Mouse (Mus musculus) erythroid progenitor cell, adult 5-6 weeks (primary cell): Measurements from ENCODE around the gene Lrrfip2. TPM values are rescaled to one million over a fixed set of nuclear protein-coding genes. Genes with fewer than 3 reads are reported as not detected.

ENCODE experiments used
- ATAC-seq: replicated peaks from 2 replicates; pipeline ENCODE4 v1.8.0; 2016; ENCODE audit warnings: moderate number of reproducible peaks, mild to moderate bottlenecking, moderate TSS enrichment, inconsistent platforms; ENCODE audit not compliant: poor library complexity, low FRiP score, severe bottlenecking
- total RNA-seq, 2 experiments: library from RNA; stranded (forward) in 1 of 2; stranded (reverse) in 1 of 2; fragments of 150-400 nt in 1 of 2; fragments of 186-747, 209-891 nt in 1 of 2; gene quantifications; 2 replicates each; pipeline versions ENCODE4 v1.2.3 to v1.2.4; 2015 to 2017; ENCODE audit warnings: low replicate concordance in 2 of 2

The Lrrfip2 gene
- 8.4 and 37.8 TPM in 2 replicates for total RNA-seq (2015; ENCODE audit: low replicate concordance)
- 57.0 and 75.1 TPM in 2 replicates for total RNA-seq (2017; ENCODE audit: low replicate concordance)

GRCm38 (mm10) chr9:111117126-111117642, at the start of gene Lrrfip2:
Gene Lrrfip2, plus strand, starts transcription at chr9:111117592.
- no peak for ATAC-seq

DNA sequence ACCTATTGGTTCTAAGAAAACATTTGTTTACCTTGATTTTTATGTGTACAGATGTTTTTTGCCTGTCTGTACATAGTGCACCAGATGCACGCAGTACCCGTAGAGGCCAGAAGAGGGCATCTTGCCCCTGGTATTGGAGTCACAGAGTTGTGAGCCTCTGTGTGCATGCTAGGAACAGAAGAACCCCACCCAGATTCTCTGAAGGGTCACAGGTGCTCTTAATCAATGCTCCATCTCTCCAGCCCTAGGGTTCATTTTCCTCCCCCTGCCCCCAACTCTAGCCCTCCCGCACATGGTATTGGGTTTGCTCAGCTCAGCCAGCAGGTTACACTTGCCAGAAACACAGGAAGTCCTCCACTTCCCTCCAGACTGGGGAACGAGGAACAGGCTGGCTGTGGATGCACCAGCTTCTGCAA, 46.8 kb upstream of the Lrrfip2 start:
- ATAC-seq, result peak; percentile 82

- ATAC-seq, result 0 out of 2 replicates have a peak, but pooled peaks have one; percentile 53
Observed at GRCm38 (mm10) chr9:111072175-111072574, 45.2 kb upstream of the Lrrfip2 start.

DNA sequence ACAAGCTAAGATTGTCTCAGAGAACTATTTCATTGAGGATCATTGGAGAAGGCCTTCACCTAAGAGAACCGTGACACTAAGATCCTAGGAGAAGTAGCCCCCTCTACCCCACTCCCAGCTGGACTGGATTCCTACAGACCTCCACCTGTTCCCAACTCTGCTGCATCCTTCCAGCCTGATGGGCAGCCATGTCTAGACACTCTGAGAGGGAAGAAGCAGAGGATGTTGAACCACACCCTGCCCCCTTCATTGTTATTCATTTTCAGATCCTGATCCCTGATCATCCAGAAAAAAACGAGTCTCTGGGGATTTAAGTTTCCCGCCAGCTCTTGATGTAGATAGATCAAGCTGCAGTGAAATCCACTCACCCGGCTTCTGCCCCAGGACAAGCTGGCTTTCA, 44.4 kb upstream of the Lrrfip2 start:
- no peak for ATAC-seq

DNA sequence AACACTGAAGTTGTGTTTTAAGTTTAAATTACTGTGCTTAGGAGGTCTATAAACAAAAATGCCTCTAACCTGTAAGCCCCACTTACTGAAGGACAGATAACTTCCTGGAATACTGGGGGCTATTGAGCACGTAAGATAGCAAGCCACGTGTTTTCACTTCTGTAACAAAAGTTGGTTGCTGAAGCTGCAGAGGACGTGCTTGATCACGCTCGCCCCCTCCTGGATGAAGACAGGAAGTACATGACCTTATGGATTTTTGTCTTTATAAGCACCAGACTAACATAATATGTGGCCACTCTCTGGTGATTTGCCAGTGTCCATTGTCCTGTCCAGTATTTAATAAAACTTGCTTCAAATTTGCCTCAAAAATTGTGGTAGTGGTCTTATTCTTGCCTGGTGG, 39.6 kb upstream of the Lrrfip2 start:
- peak; percentile 73 for ATAC-seq

GRCm38 (mm10) chr9:111080801-111081200, 36.6 kb upstream of the Lrrfip2 start:
- ATAC-seq, result no peak

GRCm38 (mm10) chr9:111081765-111082164, 35.6 kb upstream of the Lrrfip2 start:
- ATAC-seq, result no peak

DNA sequence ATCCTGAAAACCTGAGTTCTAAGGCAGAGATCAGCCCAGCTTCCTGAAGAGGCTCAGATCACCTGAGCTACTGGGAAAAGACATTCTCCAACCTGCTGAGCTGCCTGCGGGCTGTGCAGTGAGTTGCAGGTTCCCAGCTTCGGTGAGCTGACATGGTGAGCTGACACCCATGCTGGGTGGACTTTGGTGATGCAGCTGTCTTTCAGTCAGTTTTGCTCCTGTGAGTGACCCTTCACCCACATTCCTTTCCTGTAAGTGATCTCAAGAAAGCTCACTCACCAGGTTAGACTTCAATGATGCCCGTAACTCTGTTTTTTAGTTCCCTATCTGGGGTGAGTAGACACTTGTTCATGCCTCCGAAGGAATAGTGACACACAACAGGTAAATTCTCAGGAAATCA, 32.1 kb upstream of the Lrrfip2 start:
- no peak for ATAC-seq

DNA sequence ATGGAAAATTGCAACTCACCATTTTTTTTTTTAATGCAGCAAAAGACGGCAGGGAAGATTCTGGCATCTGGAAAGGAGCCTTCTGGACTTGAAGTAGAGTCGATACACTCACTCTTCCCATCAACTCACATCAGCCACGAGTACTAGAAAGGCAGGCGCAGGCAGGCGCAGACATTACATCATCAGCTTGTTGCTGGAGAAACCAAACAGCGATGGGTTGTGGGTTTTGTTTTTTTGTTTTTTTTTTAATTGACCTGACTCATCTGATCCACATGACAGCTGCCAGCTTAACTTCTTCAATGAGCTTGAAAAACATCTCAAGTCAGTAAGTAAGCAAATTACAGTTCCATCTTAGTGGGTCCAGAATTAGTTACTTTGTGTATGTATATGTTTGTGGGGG, 31.3 kb upstream of the Lrrfip2 start:
- no peak for ATAC-seq

GRCm38 (mm10) chr9:111086995-111087606, 30.3 kb upstream of the Lrrfip2 start:
- ATAC-seq, result no peak

DNA sequence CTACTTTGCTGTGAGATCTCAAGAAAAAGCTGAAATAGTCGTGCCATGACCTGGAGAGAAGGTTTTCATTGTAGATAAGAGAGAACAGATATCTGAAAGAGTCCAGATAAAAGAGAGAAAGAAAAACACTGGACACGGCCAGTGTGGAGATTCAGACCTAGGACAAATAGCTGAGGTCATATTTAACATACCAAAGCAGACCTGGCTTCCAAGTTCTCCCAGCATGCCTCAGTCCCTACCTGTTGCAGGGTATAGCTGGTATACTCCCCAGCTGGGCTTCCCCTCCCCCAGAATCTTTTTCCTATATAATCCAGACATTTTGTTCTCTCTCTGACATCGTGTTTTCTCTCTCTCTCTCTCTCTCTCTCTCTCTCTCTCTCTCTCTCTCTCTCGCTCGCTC, 29.4 kb upstream of the Lrrfip2 start:
- no peak for ATAC-seq

DNA sequence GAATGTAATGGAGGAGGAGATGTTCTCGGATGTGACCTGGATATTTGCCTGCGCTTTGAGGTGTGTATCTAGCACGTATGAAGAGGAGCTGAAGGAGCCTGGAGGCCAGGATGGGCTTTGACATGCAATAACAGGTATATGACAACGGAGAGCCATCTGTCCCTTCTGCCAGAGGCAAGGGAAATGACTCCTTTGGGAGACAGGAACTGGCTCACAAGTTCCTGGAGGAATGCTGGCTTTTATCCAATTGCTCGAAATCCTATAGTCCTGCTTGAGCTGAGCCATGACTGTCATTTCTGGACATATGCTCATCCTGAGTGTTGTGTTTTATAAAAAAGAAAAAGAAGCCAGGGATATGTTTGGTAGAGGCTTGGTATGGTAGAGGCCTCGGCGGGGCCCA, 28.5 kb upstream of the Lrrfip2 start:
- ATAC-seq, result no peak

GRCm38 (mm10) chr9:111092657-111093056, 24.7 kb upstream of the Lrrfip2 start:
- ATAC-seq, result no peak

- ATAC-seq, result peak; percentile 77
Observed at GRCm38 (mm10) chr9:111093094-111093493, 24.3 kb upstream of the Lrrfip2 start.

DNA sequence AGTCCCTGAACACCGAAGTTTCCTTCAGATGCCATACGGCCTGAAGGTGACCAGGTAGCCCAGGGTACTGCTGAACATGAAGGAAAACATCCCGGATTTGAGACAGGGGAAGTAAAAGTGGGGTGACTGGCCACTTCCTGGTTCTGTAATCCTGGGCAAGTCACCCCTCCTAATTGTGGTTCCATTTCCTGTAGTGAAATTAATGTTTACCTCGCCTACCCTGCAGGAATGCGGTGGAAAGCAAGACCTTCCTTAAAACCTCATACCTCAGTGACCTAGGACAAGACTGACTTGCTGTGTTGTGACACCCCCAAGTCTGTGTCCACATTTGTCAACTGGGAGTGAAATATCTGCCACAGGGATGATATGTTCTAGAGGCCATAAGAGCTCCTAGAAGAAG, 22.8 kb upstream of the Lrrfip2 start:
- ATAC-seq, result no peak

GRCm38 (mm10) chr9:111095710-111096109, 21.7 kb upstream of the Lrrfip2 start:
- no peak for ATAC-seq

DNA sequence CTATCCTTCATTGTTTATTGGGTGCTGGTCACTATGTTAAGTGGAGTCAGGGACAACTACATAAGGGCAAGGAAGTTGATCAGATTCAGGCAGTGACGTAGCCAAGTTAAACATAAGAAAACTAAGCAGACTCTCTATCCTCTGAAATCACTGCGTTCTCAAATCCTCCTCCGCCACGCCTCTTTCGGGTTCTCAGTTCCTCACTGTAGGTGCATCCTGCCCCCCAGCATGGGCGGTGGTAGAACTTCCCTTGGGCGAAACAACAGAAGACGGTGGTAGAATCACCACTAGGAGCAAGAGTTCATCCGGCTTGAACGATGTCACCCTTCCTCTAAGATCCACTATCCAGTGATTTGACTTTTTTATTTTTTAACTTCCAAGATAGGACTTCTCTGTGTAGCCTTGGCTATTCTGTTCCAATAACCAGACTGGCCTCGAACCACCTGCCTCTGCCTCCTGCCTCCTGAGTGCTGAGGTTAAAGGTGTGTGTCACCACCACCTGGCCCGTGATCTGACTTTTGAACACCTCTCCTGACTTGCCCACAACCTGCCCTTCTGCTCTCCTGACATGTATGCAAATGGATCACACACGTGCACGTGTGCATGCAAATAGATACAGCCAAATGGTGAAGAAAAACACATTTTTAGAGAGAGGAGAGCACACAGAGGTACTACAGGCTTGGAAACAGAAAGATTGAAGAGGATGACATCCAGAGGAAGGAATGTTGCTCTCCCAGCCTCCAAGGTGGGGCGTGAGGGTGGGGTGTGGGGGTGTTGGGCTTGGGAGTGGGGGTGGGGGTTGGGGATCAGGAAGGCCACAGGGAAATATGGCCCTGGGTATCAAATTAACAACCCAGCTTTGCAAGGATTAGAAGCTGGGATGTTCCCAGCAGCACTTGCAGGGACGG, 20.7 kb upstream of the Lrrfip2 start:
- no peak for ATAC-seq

DNA sequence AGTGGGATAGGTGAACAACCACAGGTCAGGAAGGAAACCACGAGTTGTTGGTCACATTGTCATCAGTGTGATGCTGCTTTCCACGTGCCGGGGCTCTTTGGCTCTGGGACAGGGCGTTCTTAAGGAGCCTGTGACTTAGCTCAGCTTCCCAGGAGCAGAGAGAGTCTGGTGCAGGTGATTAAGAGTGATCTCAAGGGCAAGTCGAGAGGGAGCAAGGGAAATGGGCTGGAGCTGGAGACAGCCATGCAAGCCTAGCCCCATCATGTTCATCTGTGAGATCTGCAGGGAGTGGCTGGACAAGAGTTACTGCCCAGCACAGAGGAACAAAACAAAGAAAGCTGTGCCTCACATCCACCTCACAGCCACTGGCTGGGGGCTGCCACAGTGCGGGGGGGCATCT, 19.8 kb upstream of the Lrrfip2 start:
- ATAC-seq, result no peak

DNA sequence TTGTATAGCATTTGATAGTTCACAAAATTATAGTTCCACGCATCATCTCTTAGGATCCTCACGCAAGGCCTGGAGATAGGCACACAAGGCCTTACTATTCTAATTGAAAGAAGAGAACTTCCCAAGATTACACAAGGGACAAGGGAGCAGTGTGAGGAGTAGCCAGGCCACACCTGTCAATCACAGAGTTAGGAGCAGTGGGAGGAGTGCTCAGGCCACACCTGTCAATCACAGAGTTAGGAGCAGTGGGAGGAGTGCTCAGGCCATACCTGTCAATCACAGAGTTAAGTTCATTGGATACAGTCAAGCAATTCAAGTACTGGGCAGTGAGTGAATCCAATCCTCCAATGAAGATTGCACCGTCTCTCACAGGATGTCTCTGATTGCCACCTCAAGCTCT, 17.0 kb upstream of the Lrrfip2 start:
- ATAC-seq, result no peak

DNA sequence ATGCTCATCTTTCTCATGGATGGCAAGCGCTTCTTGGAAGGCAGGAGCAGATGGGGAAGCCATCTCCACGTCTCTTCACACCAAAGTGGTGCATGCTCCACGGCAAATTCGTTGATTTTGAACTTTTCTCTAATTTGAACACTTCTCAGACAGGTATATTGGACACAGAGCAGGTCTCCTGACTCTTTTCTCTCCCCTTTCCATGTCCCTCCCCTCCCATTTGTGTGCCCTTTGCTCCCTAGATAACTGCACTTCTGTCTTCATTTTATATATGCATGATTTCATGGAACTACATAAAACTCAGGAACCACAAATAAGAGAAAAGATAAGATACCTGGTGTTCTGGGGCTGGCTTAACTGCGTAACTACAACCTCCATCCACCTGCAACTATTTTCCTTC, 14.1 kb upstream of the Lrrfip2 start:
- no peak for ATAC-seq

- no peak for ATAC-seq
Observed at GRCm38 (mm10) chr9:111103893-111104292, 13.5 kb upstream of the Lrrfip2 start.
